Mouse (Mus musculus) neural tube, embryonic 15.5 days (tissue): Measurements from ENCODE around the gene Ccdc187. TPM values are rescaled to one million over a fixed set of nuclear protein-coding genes. Genes with fewer than 3 reads are reported as not detected.

Experiments used
- ATAC-seq: fragments of 200-750 bp; cut with Nextera tagmentation; 2 replicates; pipeline ENCODE4 v1.8.0; 2017; ENCODE audit warnings: mild to moderate bottlenecking, moderate TSS enrichment, moderate library complexity; ENCODE audit not compliant: low FRiP score
- H3K27ac ChIP-seq: fragments of 300-500 bp; sonication (generic); replicated peaks from 2 replicates; pipeline ENCODE4 v1.5.1; 2015; ENCODE audit warnings: mild to moderate bottlenecking, inconsistent platforms
- H3K27me3 ChIP-seq: fragments of 300-500 bp; sonication (generic); replicated peaks from 2 replicates; pipeline ENCODE4 v1.6.1; 2015; ENCODE audit warnings: inconsistent platforms
- H3K36me3 ChIP-seq: fragments of 300-500 bp; sonication (generic); 2 replicates; pipeline ENCODE4 v1.6.1; 2015; ENCODE audit warnings: inconsistent platforms
- H3K4me1 ChIP-seq: fragments of 300-500 bp; sonication (generic); 2 replicates; pipeline ENCODE4 v1.6.1; 2015; ENCODE audit warnings: inconsistent platforms
- H3K4me2 ChIP-seq: fragments of 300-500 bp; sonication (generic); 2 replicates; pipeline ENCODE4 v1.6.1; 2015; ENCODE audit warnings: inconsistent platforms, mild to moderate bottlenecking, moderate library complexity
- H3K4me3 ChIP-seq: fragments of 300-500 bp; sonication (generic); replicated peaks from 2 replicates; pipeline ENCODE4 v1.5.1; 2015; ENCODE audit warnings: mild to moderate bottlenecking, inconsistent platforms
- H3K9ac ChIP-seq: fragments of 300-500 bp; sonication (generic); replicated peaks from 2 replicates; pipeline ENCODE4 v1.6.1; 2015; ENCODE audit warnings: mild to moderate bottlenecking, inconsistent platforms
- H3K9me3 ChIP-seq: fragments of 300-500 bp; sonication (generic); replicated peaks from 2 replicates; pipeline ENCODE4 v1.6.1; 2016; ENCODE audit warnings: inconsistent platforms
- WGBS: fragments of 180-500 bp; shearing (Covaris S2); methylation state at CpG from one replicate; pipeline ENCODE4 v1.1.7; 2015; ENCODE audit warnings: mixed read lengths; 5-methylcytosine and 5-hydroxymethylcytosine counted together
- polyA plus RNA-seq: library from polyadenylated mRNA; unstranded; fragments of >200 nt; fragmentation: Nextera tagmentation; extraction: Ambion mirVana; gene quantifications from 2 replicates; pipeline ENCODE4 v1.2.1, GENCODE M21; 2015

The Ccdc187 gene
- polyA plus RNA-seq, 1 experiment from 2014 or later = 0.03 TPM

GRCm38 (mm10) chr2:26300161-26300807, 5.9 kb upstream of the Ccdc187 start:
- 37% methylated on average over 5 of the region's 5 CpGs for WGBS
- 0 out of 2 replicates have a peak, but pooled peaks have one; percentile 1 for ATAC-seq
- Histone ChIP-seq H3K9ac (no peak overlapping the region), H3K4me1 (peaks cover 45% of the 10 kb centered on the region), H3K4me2 (no peak overlapping the region), H3K36me3 (no peaks in the 10 kb centered on the region), H3K27me3 (no peaks in the 10 kb centered on the region), H3K9me3 (no peaks in the 10 kb centered on the region), H3K27ac (0 out of 2 replicates have a peak overlapping the region, but pooled peaks have one; percentile 75), H3K4me3 (no peak overlapping the region)

- Histone ChIP-seq H3K9ac (no peak overlapping the region), H3K4me3 (no peak overlapping the region), H3K27me3 (no peaks in the 10 kb centered on the region), H3K4me2 (no peak overlapping the region), H3K36me3 (no peaks in the 10 kb centered on the region), H3K27ac (peak overlapping the region; percentile 75), H3K9me3 (no peaks in the 10 kb centered on the region), H3K4me1 (peaks cover 45% of the 10 kb centered on the region)
- ATAC-seq = no peak
- WGBS = 36% methylated on average over 7 of the region's 7 CpGs
Measured at GRCm38 (mm10) chr2:26299336-26299735, 5.0 kb upstream of the Ccdc187 start.

- peak overlapping the region; percentile 75 for H3K27ac ChIP-seq
- no peak for ATAC-seq
- no peak overlapping the region for H3K4me3 ChIP-seq
- peaks cover 45% of the 10 kb centered on the region for H3K4me1 ChIP-seq
- peak overlapping the region; percentile 32 for H3K4me2 ChIP-seq
- no peaks in the 10 kb centered on the region for H3K9me3 ChIP-seq
- H3K9ac ChIP-seq = 0 out of 2 replicates have a peak overlapping the region, but pooled peaks have one; percentile 30
- WGBS = 22% methylated on average over 4 of the region's 4 CpGs
- no peaks in the 10 kb centered on the region for H3K36me3 ChIP-seq
- H3K27me3 ChIP-seq = no peaks in the 10 kb centered on the region
Measured at GRCm38 (mm10) chr2:26298856-26299230, 4.5 kb upstream of the Ccdc187 start.

GRCm38 (mm10) chr2:26298208-26298855, 4.0 kb upstream of the Ccdc187 start:
- H3K4me2 ChIP-seq = peak overlapping the region; percentile 32
- 3% methylated on average over 10 of the region's 10 CpGs for WGBS
- H3K27ac ChIP-seq = peak overlapping the region; percentile 75
- no peaks in the 10 kb centered on the region for H3K9me3 ChIP-seq
- H3K9ac ChIP-seq = 0 out of 2 replicates have a peak overlapping the region, but pooled peaks have one; percentile 30
- no peak overlapping the region for H3K4me3 ChIP-seq
- peak; percentile 76 for ATAC-seq
- peaks cover 45% of the 10 kb centered on the region for H3K4me1 ChIP-seq
- H3K27me3 ChIP-seq = no peaks in the 10 kb centered on the region
- no peaks in the 10 kb centered on the region for H3K36me3 ChIP-seq

GRCm38 (mm10) chr2:26296606-26297195, 2.3 kb upstream of the Ccdc187 start:
- Histone ChIP-seq H3K9ac (no peak overlapping the region), H3K4me1 (peaks cover 45% of the 10 kb centered on the region), H3K9me3 (no peaks in the 10 kb centered on the region), H3K4me3 (no peak overlapping the region), H3K36me3 (no peaks in the 10 kb centered on the region), H3K27ac (peak overlapping the region; percentile 75), H3K4me2 (no peak overlapping the region), H3K27me3 (no peaks in the 10 kb centered on the region)
- WGBS = 17% methylated on average over 6 of the region's 6 CpGs
- ATAC-seq = no peak

- H3K4me3 ChIP-seq = no peak overlapping the region
Measured at GRCm38 (mm10) chr2:26290133-26290532, 4.2 kb downstream of the Ccdc187 start.

GRCm38 (mm10) chr2:26286391-26286790, 8.0 kb downstream of the Ccdc187 start:
- 0 out of 2 replicates have a peak, but pooled peaks have one; percentile 30 for ATAC-seq
- Histone ChIP-seq H3K4me3 (no peak overlapping the region), H3K36me3 (no peaks in the 10 kb centered on the region), H3K4me1 (peaks cover 10% of the 10 kb centered on the region; the same call in 1 of the 2 replicates), H3K9me3 (no peaks in the 10 kb centered on the region), H3K4me2 (no peak overlapping the region), H3K27me3 (peaks cover 5% of the 10 kb centered on the region; the same call in 1 of the 2 replicates), H3K9ac (no peak overlapping the region), H3K27ac (no peak overlapping the region)
- 44% methylated on average over 7 of the region's 7 CpGs for WGBS

More at GRCm38 (mm10) chr2:26290133-26290532, 4.2 kb downstream of the Ccdc187 start:
- Histone ChIP-seq H3K4me1 (peaks cover 10% of the 10 kb centered on the region; the same call in 1 of the 2 replicates), H3K9ac (no peak overlapping the region), H3K27me3 (peaks cover 5% of the 10 kb centered on the region; the same call in 1 of the 2 replicates), H3K4me2 (no peak overlapping the region), H3K27ac (no peak overlapping the region), H3K36me3 (no peaks in the 10 kb centered on the region), H3K9me3 (no peaks in the 10 kb centered on the region)
- no peak for ATAC-seq
- WGBS = 86% methylated on average over 5 of the region's 5 CpGs

- 32% methylated on average over 7 of the region's 7 CpGs for whole genome bisulfite sequencing
- peaks cover 10% of the 10 kb centered on the region; the same call in 1 of the 2 replicates for H3K4me1 ChIP-seq
- no peaks in the 10 kb centered on the region for H3K36me3 ChIP-seq
- no peaks in the 10 kb centered on the region for H3K9me3 ChIP-seq
- peaks cover 5% of the 10 kb centered on the region; the same call in 1 of the 2 replicates for H3K27me3 ChIP-seq
- no peak overlapping the region for H3K9ac ChIP-seq
- H3K4me3 ChIP-seq = no peak overlapping the region
- peak; percentile 82 for ATAC-seq
- H3K27ac ChIP-seq = no peak overlapping the region
- H3K4me2 ChIP-seq = peak overlapping the region; percentile 1; the same call in 1 of the 2 replicates
Measured at GRCm38 (mm10) chr2:26285804-26286203, 8.6 kb downstream of the Ccdc187 start.

- Histone ChIP-seq H3K27ac (no peak overlapping the region), H3K27me3 (no peaks in the 10 kb centered on the region), H3K9me3 (no peaks in the 10 kb centered on the region), H3K4me1 (peaks cover 1% of the 10 kb centered on the region; the same call in 1 of the 2 replicates), H3K9ac (no peak overlapping the region), H3K4me2 (no peak overlapping the region), H3K4me3 (no peak overlapping the region), H3K36me3 (no peaks in the 10 kb centered on the region)
- WGBS = 82% methylated on average over 11 of the region's 11 CpGs
- no peak for ATAC-seq
Measured at GRCm38 (mm10) chr2:26280594-26280993, 13.8 kb downstream of the Ccdc187 start.

GRCm38 (mm10) chr2:26279712-26280111, 14.6 kb downstream of the Ccdc187 start:
- Histone ChIP-seq H3K4me3 (no peak overlapping the region), H3K9ac (no peak overlapping the region), H3K4me2 (no peak overlapping the region), H3K27me3 (no peaks in the 10 kb centered on the region), H3K27ac (no peak overlapping the region), H3K36me3 (no peaks in the 10 kb centered on the region), H3K4me1 (no peaks in the 10 kb centered on the region), H3K9me3 (no peaks in the 10 kb centered on the region)
- no peak for ATAC-seq
- WGBS = 77% methylated on average over 3 of the region's 3 CpGs

GRCm38 (mm10) chr2:26273611-26274010, 20.7 kb downstream of the Ccdc187 start:
- Histone ChIP-seq H3K9me3 (no peaks in the 10 kb centered on the region), H3K9ac (no peak overlapping the region), H3K36me3 (no peaks in the 10 kb centered on the region), H3K4me2 (no peak overlapping the region), H3K27ac (no peak overlapping the region), H3K4me3 (no peak overlapping the region), H3K4me1 (no peaks in the 10 kb centered on the region), H3K27me3 (no peaks in the 10 kb centered on the region; the same call in 1 of the 2 replicates)
- WGBS = 23% methylated on average over 7 of the region's 7 CpGs
- peak; percentile 63; the same call in 1 of the 2 replicates for ATAC-seq
